Mouse (Mus musculus): ENCODE measurements around the gene Fam189a1. TPM values are rescaled to one million over a fixed set of nuclear protein-coding genes. Genes with fewer than 3 reads are reported as not detected.

Gene Fam189a1
- 0.07 TPM for polyA plus RNA-seq (2012; fragmentation: generic; extraction: Trizol)
- long read RNA-seq, experiment 1: 0 reads
- long read RNA-seq, experiment 2: 0 reads

DNA sequence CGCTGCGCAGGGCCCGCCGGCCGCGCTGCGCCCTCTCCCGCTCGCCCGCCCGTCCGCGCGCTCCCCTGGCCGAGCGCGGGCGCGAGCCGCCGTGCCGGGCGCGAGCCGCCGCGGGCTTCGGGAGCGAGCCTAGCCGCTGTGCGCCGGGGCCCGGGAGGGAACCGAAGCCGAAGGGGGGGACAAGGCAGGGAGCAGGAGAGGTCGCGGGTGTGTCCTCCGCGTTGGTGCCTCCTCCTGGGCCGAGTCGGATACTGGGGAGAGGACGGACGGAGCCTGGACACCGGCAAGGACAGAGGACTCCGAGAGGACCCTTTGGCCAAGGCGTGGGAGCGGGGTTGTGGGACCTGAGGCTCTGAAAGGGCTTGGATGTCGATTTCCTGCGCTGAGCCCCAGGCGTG, at the start of gene Fam189a1:
TSS of gene Fam189a1 (minus strand) at position 57 of the 398 bp plus-strand sequence.
- no peaks in the 10 kb centered on the region for H3K36me3 ChIP-seq (ENCODE audit: control insufficient read depth, insufficient read depth)
- TF ChIP-seq USF1 (IDR thresholded peaks at IDR 0.05; ENCODE audit: low read depth): no peak
- no peak for TF ChIP-seq MYOG (IDR thresholded peaks at IDR 0.05; ENCODE audit: control insufficient read depth, extremely low read depth, insufficient read length)
- no peak for TF ChIP-seq FOSL1 (IDR thresholded peaks at IDR 0.05; ENCODE audit: insufficient read depth, low read length, poor library complexity, severe bottlenecking)
- TF ChIP-seq MYOD1 (IDR thresholded peaks at IDR 0.05; ENCODE audit: control insufficient read depth, insufficient read length, low read depth): no peak
- no peak for TF ChIP-seq CEBPB (IDR thresholded peaks at IDR 0.05; ENCODE audit: low read depth)
- TF ChIP-seq CTCF (IDR thresholded peaks at IDR 0.05; ENCODE audit: control insufficient read depth, insufficient read depth, insufficient read length): no peak
- TF ChIP-seq MAX (IDR thresholded peaks at IDR 0.05): no peak
- H3ac ChIP-seq (ENCODE audit: control insufficient read depth, insufficient read length, low read depth): no peak within 1 kb of the TSS
- H3K4me3 ChIP-seq (ENCODE audit: insufficient read depth, poor library complexity, severe bottlenecking): no peak within 1 kb of the TSS
- peaks cover 15% of the 10 kb centered on the region for H3K27me3 ChIP-seq (ENCODE audit: control insufficient read depth, insufficient read depth, insufficient read length)
- H3K79me3 ChIP-seq (ENCODE audit: low read depth): no peaks in the 10 kb centered on the region
- H3K79me2 ChIP-seq (ENCODE audit: control insufficient read depth, insufficient read depth): no peaks in the 10 kb centered on the region

DNA sequence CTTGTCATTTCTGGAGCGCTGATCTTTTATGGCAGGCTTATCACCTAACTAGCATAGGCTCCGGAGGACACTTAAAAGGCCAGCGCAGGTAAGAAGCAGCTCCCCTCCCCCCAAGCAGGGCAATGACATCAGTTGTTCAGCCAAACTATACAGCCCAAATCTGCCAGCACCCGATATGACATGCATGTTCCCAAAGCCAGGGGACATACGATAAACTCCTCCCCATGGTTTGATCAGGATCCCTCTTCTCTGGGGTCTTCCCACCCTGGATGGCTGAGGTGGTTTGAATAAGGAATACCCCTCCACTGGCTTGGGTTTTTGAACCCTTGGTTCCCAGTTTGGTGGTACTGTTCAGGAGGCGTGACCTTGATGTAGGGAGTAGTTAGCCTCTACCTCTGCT, 49.7 kb upstream of the Fam189a1 start:
- H3K79me3 ChIP-seq (ENCODE audit: low read depth): no peaks in the 10 kb centered on the region
- no peak overlapping the region for H3ac ChIP-seq (ENCODE audit: control insufficient read depth, insufficient read length, low read depth)
- no peaks in the 10 kb centered on the region for H3K79me2 ChIP-seq (ENCODE audit: control insufficient read depth, insufficient read depth)
- TF ChIP-seq CEBPB (IDR thresholded peaks at IDR 0.05; ENCODE audit: low read depth): no peak
- no peak for TF ChIP-seq MYOG (IDR thresholded peaks at IDR 0.05; ENCODE audit: control insufficient read depth, extremely low read depth, insufficient read length)
- no peak for TF ChIP-seq MYOD1 (IDR thresholded peaks at IDR 0.05; ENCODE audit: control insufficient read depth, insufficient read length, low read depth)
- no peak for TF ChIP-seq FOSL1 (IDR thresholded peaks at IDR 0.05; ENCODE audit: insufficient read depth, low read length, poor library complexity, severe bottlenecking)
- TF ChIP-seq MAX (IDR thresholded peaks at IDR 0.05): no peak
- no peak for TF ChIP-seq CTCF (IDR thresholded peaks at IDR 0.05; ENCODE audit: control insufficient read depth, insufficient read depth, insufficient read length)
- TF ChIP-seq USF1 (IDR thresholded peaks at IDR 0.05; ENCODE audit: low read depth): no peak
- no peak overlapping the region for H3K4me3 ChIP-seq (ENCODE audit: insufficient read depth, poor library complexity, severe bottlenecking)
- no peaks in the 10 kb centered on the region for H3K36me3 ChIP-seq (ENCODE audit: control insufficient read depth, insufficient read depth)
- peaks cover 11% of the 10 kb centered on the region for H3K27me3 ChIP-seq (ENCODE audit: control insufficient read depth, insufficient read depth, insufficient read length)

DNA sequence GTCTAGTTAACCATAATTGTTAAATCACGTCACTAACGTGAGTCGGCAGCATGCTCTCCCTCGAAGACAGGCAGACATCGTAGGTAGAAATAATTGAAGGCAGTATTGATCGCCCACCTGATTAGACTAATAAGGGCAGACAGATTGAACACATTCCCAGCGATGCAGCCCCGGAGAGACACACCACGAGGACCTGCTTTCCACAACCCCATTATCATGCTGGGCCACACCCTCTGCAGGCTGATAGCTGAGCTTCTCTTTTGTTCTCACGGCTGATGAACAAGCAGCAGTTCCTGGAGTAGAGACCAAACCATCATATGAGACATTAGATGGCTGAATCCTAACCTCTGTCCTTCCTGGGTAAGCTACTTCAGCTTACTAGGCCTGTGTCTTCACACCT, 46.3 kb upstream of the Fam189a1 start:
- Histone ChIP-seq H3K4me3 (ENCODE audit: insufficient read depth, poor library complexity, severe bottlenecking) (no peak overlapping the region), H3K79me3 (ENCODE audit: low read depth) (no peaks in the 10 kb centered on the region), H3K27me3 (ENCODE audit: control insufficient read depth, insufficient read depth, insufficient read length) (peaks cover 3% of the 10 kb centered on the region), H3K79me2 (ENCODE audit: control insufficient read depth, insufficient read depth) (no peaks in the 10 kb centered on the region), H3K36me3 (ENCODE audit: control insufficient read depth, insufficient read depth) (no peaks in the 10 kb centered on the region), H3ac (ENCODE audit: control insufficient read depth, insufficient read length, low read depth) (no peak overlapping the region)
- TF ChIP-seq CTCF (IDR thresholded peaks at IDR 0.05; ENCODE audit: control insufficient read depth, insufficient read depth, insufficient read length): no peak
- no peak for TF ChIP-seq USF1 (IDR thresholded peaks at IDR 0.05; ENCODE audit: low read depth)
- no peak for TF ChIP-seq FOSL1 (IDR thresholded peaks at IDR 0.05; ENCODE audit: insufficient read depth, low read length, poor library complexity, severe bottlenecking)
- TF ChIP-seq MYOD1 (IDR thresholded peaks at IDR 0.05; ENCODE audit: control insufficient read depth, insufficient read length, low read depth): no peak
- TF ChIP-seq MYOG (IDR thresholded peaks at IDR 0.05; ENCODE audit: control insufficient read depth, extremely low read depth, insufficient read length): no peak
- no peak for TF ChIP-seq CEBPB (IDR thresholded peaks at IDR 0.05; ENCODE audit: low read depth)
- no peak for TF ChIP-seq MAX (IDR thresholded peaks at IDR 0.05)

DNA sequence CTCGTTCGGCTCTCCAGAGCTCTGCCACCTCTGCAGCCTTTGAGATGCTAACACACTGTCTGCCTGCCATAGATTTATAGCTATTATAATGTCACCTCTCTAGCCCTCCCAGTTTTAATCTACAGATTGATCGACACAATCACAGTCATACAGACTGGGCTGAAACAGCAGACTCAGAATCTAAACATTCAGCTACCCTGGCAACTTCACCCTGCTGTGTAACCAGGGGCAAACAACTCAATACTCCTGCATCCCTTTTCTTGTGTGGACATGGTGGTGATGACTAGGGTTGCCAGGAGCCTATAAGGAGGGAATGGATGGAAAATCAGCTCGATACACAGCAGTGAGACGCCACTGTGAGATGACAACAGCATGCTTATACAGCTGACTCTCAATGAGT, 24.3 kb upstream of the Fam189a1 start:
- Histone ChIP-seq H3K27me3 (ENCODE audit: control insufficient read depth, insufficient read depth, insufficient read length) (no peaks in the 10 kb centered on the region), H3ac (ENCODE audit: control insufficient read depth, insufficient read length, low read depth) (no peak overlapping the region)

DNA sequence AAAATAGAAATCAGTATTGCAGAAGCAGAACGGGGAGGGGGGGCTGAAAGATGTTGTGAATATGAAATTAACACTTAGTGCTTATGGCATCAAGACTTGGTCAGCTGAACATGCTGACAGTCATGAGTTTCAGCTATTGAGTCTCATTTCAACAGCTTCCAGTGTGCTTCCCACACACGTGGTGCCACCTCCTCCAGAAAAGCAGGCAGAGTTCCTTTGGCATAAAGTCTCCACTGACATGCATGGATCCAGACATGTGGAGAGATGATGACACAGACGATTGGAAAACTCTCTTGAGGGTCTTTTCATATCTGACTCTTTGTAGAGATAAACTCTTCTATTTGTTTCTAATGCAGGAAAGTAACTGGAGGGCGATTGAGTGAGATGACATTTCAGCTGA, 14.4 kb upstream of the Fam189a1 start:
- H3K27me3 ChIP-seq (ENCODE audit: control insufficient read depth, insufficient read depth, insufficient read length): no peaks in the 10 kb centered on the region
- H3K79me3 ChIP-seq (ENCODE audit: low read depth): no peaks in the 10 kb centered on the region
- TF ChIP-seq USF1 (IDR thresholded peaks at IDR 0.05; ENCODE audit: low read depth) (no peak), CTCF (IDR thresholded peaks at IDR 0.05; ENCODE audit: control insufficient read depth, insufficient read depth, insufficient read length) (no peak), FOSL1 (IDR thresholded peaks at IDR 0.05; ENCODE audit: insufficient read depth, low read length, poor library complexity, severe bottlenecking) (no peak), MYOG (IDR thresholded peaks at IDR 0.05; ENCODE audit: control insufficient read depth, extremely low read depth, insufficient read length) (no peak), MYOD1 (IDR thresholded peaks at IDR 0.05; ENCODE audit: control insufficient read depth, insufficient read length, low read depth) (no peak), CEBPB (IDR thresholded peaks at IDR 0.05; ENCODE audit: low read depth) (no peak), MAX (IDR thresholded peaks at IDR 0.05) (no peak)
- no peak overlapping the region for H3K4me3 ChIP-seq (ENCODE audit: insufficient read depth, poor library complexity, severe bottlenecking)
- H3K36me3 ChIP-seq (ENCODE audit: control insufficient read depth, insufficient read depth): no peaks in the 10 kb centered on the region
- H3K79me2 ChIP-seq (ENCODE audit: control insufficient read depth, insufficient read depth): no peaks in the 10 kb centered on the region
- no peak overlapping the region for H3ac ChIP-seq (ENCODE audit: control insufficient read depth, insufficient read length, low read depth)

More for the DNA sequence above, 24.3 kb upstream of the Fam189a1 start:
- TF ChIP-seq MYOG (IDR thresholded peaks at IDR 0.05; ENCODE audit: control insufficient read depth, extremely low read depth, insufficient read length): no peak
- TF ChIP-seq MAX (IDR thresholded peaks at IDR 0.05): no peak
- TF ChIP-seq USF1 (IDR thresholded peaks at IDR 0.05; ENCODE audit: low read depth): no peak
- TF ChIP-seq CEBPB (IDR thresholded peaks at IDR 0.05; ENCODE audit: low read depth): no peak
- no peak for TF ChIP-seq MYOD1 (IDR thresholded peaks at IDR 0.05; ENCODE audit: control insufficient read depth, insufficient read length, low read depth)
- TF ChIP-seq FOSL1 (IDR thresholded peaks at IDR 0.05; ENCODE audit: insufficient read depth, low read length, poor library complexity, severe bottlenecking): no peak
- no peak for TF ChIP-seq CTCF (IDR thresholded peaks at IDR 0.05; ENCODE audit: control insufficient read depth, insufficient read depth, insufficient read length)
- Histone ChIP-seq H3K36me3 (ENCODE audit: control insufficient read depth, insufficient read depth) (no peaks in the 10 kb centered on the region), H3K79me2 (ENCODE audit: control insufficient read depth, insufficient read depth) (no peaks in the 10 kb centered on the region), H3K79me3 (ENCODE audit: low read depth) (no peaks in the 10 kb centered on the region), H3K4me3 (ENCODE audit: insufficient read depth, poor library complexity, severe bottlenecking) (no peak overlapping the region)
